Mouse (Mus musculus) forebrain, embryonic 11.5 days (tissue): ENCODE results near the gene Tnpo1. TPM values are rescaled to one million over a fixed set of nuclear protein-coding genes. Genes with fewer than 3 reads are reported as not detected.

ENCODE experiments used
- ATAC-seq: fragments of 200-750 bp; cut with Nextera tagmentation; replicated peaks from 2 replicates; pipeline ENCODE4 v1.8.0; 2017; ENCODE audit warnings: moderate TSS enrichment; ENCODE audit not compliant: low FRiP score
- DNase-seq: peaks from one replicate; pipeline ENCODE4 v3.0.0-alpha.2; 2017; ENCODE audit warnings: low spot score
- H3K27ac ChIP-seq: fragments of 300-500 bp; sonication (generic); 2 replicates; pipeline ENCODE4 v1.5.1; 2014; ENCODE audit warnings: low read depth, low read length
- H3K27me3 ChIP-seq: fragments of 300-500 bp; sonication (generic); 2 replicates; pipeline ENCODE4 v1.6.1; 2014; ENCODE audit warnings: mild to moderate bottlenecking, low read length, mixed read lengths; ENCODE audit not compliant: control insufficient read depth, insufficient read depth
- H3K36me3 ChIP-seq: fragments of 300-500 bp; sonication (generic); 2 replicates; pipeline ENCODE4 v1.6.1; 2014; ENCODE audit warnings: mild to moderate bottlenecking, low read length, moderate library complexity, mixed read lengths; ENCODE audit not compliant: control insufficient read depth, insufficient read depth
- H3K4me1 ChIP-seq: fragments of 300-500 bp; sonication (generic); replicated peaks from 2 replicates; pipeline ENCODE4 v1.6.1; 2014; ENCODE audit warnings: low read length, mixed read lengths; ENCODE audit not compliant: control insufficient read depth, insufficient read depth
- H3K4me2 ChIP-seq: fragments of 300-500 bp; sonication (generic); 2 replicates; pipeline ENCODE4 v1.6.1; 2014; ENCODE audit warnings: low read depth, mild to moderate bottlenecking, low read length, moderate library complexity, mixed read lengths; ENCODE audit not compliant: severe bottlenecking
- H3K4me3 ChIP-seq: fragments of 300-500 bp; sonication (generic); 2 replicates; pipeline ENCODE4 v1.5.1; 2014; ENCODE audit warnings: low read depth, low read length
- H3K9ac ChIP-seq: fragments of 300-500 bp; sonication (generic); 2 replicates; pipeline ENCODE4 v1.6.1; 2014; ENCODE audit warnings: low read length
- H3K9me3 ChIP-seq: fragments of 300-500 bp; sonication (generic); 2 replicates; pipeline ENCODE4 v1.6.1; 2016; ENCODE audit warnings: low read length, mixed read lengths; ENCODE audit not compliant: control insufficient read depth
- WGBS: fragments of 180-500 bp; shearing (Covaris S2); extraction: QIAGEN DNeasy Blood & Tissue Kit; methylation state at CpG from one replicate; pipeline ENCODE4 v1.1.7; 2014; 5-methylcytosine and 5-hydroxymethylcytosine counted together
- polyA plus RNA-seq: library from polyadenylated mRNA; unstranded; fragments of >200 nt; fragmentation: Nextera tagmentation; extraction: Ambion mirVana; gene quantifications from 2 replicates; pipeline ENCODE4 v1.2.1, GENCODE M21; 2014

The Tnpo1 gene
- polyA plus RNA-seq, 1 experiment from 2014 or later = 60.2 TPM

DNA sequence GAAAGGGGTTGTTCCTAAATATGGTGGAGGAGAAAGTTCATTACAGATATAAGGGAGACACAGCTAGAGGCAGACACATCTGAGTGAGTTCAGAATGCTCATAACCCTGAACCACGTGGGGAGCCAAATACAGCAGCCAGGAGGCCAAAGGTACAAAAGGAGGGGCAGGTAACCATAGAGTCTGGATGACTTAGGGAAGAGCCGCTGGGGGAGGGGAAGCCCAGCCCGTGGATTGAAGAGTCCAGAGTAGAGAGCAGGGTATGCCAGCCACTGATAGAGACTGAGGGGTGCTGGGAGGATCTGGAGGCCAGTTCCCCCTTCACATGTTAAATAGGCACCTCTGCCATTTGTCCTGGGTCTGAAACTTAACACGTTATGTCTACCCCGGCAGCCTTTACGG lies 29.5 kb upstream of the Tnpo1 start:
- Histone ChIP-seq H3K4me2 (no peak overlapping the region), H3K27ac (no peak overlapping the region), H3K4me1 (no peaks in the 10 kb centered on the region), H3K36me3 (no peaks in the 10 kb centered on the region), H3K4me3 (no peak overlapping the region), H3K27me3 (no peaks in the 10 kb centered on the region), H3K9me3 (no peaks in the 10 kb centered on the region), H3K9ac (no peak overlapping the region)
- DNase-seq (no peak), ATAC-seq (no peak)
- 69% methylated on average over 6 of the region's 6 CpGs for WGBS

DNA sequence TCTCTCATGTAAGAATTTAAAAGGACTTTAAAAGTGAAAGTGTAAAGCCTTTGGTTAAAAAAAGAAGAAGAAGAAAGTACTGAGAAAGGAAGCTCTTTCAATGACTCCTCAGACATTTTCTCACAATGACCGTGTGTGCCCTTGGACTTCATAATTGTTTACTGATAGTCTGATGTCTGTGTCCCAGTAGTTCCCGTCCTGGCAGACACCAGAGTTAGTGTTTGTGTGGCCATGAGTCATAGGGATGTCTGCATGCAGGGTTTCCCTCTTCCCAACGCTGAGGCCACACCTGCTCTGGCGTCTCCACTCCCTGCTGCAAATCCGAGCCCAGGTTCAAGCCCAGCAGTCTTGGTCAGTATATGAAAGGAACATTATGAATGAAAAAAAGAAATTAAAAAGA lies 29.0 kb upstream of the Tnpo1 start:
- no peak overlapping the region for H3K9ac ChIP-seq
- ATAC-seq = no peak
- H3K27ac ChIP-seq = no peak overlapping the region
- H3K4me3 ChIP-seq = no peak overlapping the region
- DNase-seq = no peak
- no peak overlapping the region for H3K4me2 ChIP-seq
- no peaks in the 10 kb centered on the region for H3K36me3 ChIP-seq
- no peaks in the 10 kb centered on the region for H3K4me1 ChIP-seq
- H3K9me3 ChIP-seq = no peaks in the 10 kb centered on the region
- WGBS = 64% methylated on average over 5 of the region's 5 CpGs
- H3K27me3 ChIP-seq = no peaks in the 10 kb centered on the region

DNA sequence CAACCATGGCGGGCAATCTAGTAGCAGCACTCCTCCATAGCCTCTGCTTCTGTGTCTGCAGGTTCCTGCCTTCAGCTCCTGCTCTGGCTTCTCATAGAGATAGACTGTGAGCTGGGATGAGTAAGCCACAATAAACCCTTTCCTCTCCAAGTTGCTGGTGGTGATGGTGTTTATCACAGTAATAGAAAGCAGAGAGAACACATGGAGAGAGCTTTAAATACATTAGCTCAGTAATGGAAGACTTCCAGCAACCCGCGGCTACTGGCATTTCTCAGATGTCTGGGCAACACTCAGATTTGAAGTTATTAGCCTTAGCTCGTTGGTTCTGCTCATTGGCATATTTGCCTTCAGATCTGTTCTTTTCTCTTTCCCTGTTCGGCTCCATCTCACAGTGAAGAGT lies 27.6 kb upstream of the Tnpo1 start:
- H3K36me3 ChIP-seq = no peaks in the 10 kb centered on the region
- H3K27ac ChIP-seq = no peak overlapping the region
- DNase-seq (no peak), ATAC-seq (no peak)
- no peak overlapping the region for H3K9ac ChIP-seq
- no peaks in the 10 kb centered on the region for H3K4me1 ChIP-seq
- no peaks in the 10 kb centered on the region for H3K27me3 ChIP-seq
- no peaks in the 10 kb centered on the region for H3K9me3 ChIP-seq
- no peak overlapping the region for H3K4me2 ChIP-seq
- no peak overlapping the region for H3K4me3 ChIP-seq
- 86% methylated on average over 5 of the region's 5 CpGs for WGBS

DNA sequence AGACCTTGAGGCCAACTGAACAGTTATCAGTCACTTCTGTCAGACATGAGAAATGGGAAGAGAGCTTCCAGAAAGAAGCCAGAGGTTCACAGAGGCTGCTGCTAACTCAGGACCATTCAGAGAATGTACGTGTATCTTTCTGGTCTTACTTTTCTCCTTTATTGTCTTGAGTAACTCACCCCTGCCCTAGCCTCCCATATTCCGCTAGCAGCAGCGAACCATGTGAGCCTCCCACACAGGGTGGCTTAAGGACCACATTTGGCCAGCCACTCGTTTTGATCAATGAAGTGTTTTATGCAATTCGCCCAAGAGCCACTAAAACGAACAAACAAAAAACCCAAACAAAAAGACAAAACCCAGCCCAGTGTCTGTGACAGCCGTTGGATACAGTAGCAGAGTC lies 25.8 kb upstream of the Tnpo1 start:
- ATAC-seq = no peak
- WGBS = 71% methylated on average over 7 of the region's 7 CpGs
- Histone ChIP-seq H3K27ac (no peak overlapping the region), H3K4me2 (no peak overlapping the region), H3K27me3 (no peaks in the 10 kb centered on the region), H3K36me3 (no peaks in the 10 kb centered on the region), H3K4me3 (no peak overlapping the region), H3K9me3 (no peaks in the 10 kb centered on the region), H3K4me1 (no peaks in the 10 kb centered on the region), H3K9ac (no peak overlapping the region)
- DNase-seq = no peak

DNA sequence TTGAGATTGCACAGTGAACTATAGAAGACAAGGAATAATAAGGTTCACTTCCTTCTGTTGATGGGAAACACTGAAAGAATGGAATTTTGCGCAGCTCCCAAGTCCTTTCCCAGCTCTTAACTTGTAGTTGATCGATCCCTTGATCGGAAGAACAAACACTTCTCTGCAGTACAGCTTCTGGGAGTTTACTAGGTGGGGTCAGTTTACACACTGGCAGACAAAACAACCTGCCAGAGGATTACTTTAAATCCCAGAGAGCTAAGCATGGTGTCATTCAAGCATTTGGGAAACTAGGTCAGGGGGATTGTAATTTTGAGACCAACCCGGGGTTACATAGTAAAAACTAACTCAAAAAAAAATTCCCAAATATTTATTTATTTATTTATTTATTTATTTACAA lies 22.0 kb upstream of the Tnpo1 start:
- Histone ChIP-seq H3K27me3 (no peaks in the 10 kb centered on the region), H3K4me1 (no peaks in the 10 kb centered on the region), H3K4me3 (no peak overlapping the region), H3K4me2 (no peak overlapping the region), H3K27ac (no peak overlapping the region), H3K36me3 (no peaks in the 10 kb centered on the region), H3K9me3 (no peaks in the 10 kb centered on the region), H3K9ac (no peak overlapping the region)
- WGBS = 35% methylated on average over 4 of the region's 4 CpGs
- ATAC-seq (no peak), DNase-seq (no peak)

DNA sequence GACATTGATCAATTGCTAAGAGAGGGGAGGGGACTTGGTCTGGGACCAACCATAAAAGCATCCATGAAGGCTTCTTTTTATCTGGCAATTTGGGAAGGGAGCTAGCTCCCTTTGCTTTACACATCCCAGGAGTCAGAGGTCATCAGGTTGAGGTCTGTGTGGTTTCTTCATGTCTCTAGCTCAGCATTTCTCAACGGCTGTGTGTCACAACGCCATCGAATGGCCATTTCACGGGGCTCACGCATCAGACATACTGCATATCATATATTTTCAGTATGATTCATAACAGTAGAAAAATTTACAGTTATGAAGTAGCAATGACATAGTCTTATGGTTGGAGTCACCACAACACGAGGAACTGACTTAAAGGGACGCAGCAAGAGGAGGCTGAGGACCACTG lies 20.2 kb upstream of the Tnpo1 start:
- Histone ChIP-seq H3K9ac (no peak overlapping the region), H3K4me2 (no peak overlapping the region), H3K4me1 (no peaks in the 10 kb centered on the region), H3K9me3 (no peaks in the 10 kb centered on the region), H3K36me3 (no peaks in the 10 kb centered on the region), H3K27me3 (no peaks in the 10 kb centered on the region), H3K4me3 (no peak overlapping the region), H3K27ac (no peak overlapping the region)
- no peak for DNase-seq
- no peak for ATAC-seq
- 91% methylated on average over 7 of the region's 7 CpGs for WGBS

DNA sequence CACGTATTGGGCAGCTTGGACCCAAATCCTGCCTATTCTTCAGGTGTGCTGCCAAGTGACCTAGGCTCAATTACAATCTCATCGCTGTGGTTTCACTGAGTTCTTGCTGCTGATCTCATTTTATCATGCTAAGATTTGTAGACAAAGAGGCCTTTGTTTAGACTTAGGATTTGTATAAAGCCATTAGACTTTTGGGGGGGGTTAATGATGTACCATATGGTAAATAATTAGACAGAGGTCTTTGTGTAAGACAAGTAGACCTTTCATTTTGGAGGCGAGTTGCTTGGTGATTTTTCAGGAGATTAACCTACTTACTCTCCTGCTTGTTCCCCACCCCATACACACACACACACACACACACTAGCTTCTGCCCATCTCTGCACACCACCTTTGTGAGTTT lies 19.7 kb upstream of the Tnpo1 start:
- WGBS = 33% methylated on average over 3 of the region's 3 CpGs
- DNase-seq = no peak
- H3K4me2 ChIP-seq = no peak overlapping the region

DNA sequence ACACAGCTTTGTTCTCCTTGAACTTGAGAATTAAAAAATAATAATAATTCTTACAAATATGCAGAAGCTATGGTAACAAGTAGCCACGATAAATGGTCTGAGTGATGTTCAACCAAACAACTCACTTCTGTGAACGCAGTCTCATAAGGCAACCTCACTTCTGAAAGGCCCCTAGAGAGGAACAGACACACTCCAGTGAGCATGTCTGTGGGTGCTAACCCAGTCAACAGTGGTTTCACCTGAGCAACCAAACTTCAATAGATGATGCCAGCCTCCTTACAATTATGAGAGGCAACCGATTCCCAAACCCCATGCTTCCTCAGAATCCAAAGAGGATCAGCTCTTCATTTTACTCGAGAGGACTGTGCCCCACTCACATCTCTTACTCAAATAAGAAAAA lies 19.2 kb upstream of the Tnpo1 start:
- H3K4me3 ChIP-seq = no peak overlapping the region
- DNase-seq (no peak), ATAC-seq (no peak)
- no peaks in the 10 kb centered on the region for H3K27me3 ChIP-seq
- H3K4me1 ChIP-seq = no peaks in the 10 kb centered on the region
- no peak overlapping the region for H3K9ac ChIP-seq
- H3K4me2 ChIP-seq = no peak overlapping the region
- WGBS = 91% methylated on average over 4 of the region's 4 CpGs
- H3K27ac ChIP-seq = no peak overlapping the region
- H3K36me3 ChIP-seq = no peaks in the 10 kb centered on the region
- H3K9me3 ChIP-seq = no peaks in the 10 kb centered on the region

More for the DNA sequence above, 19.7 kb upstream of the Tnpo1 start:
- no peak for ATAC-seq
- Histone ChIP-seq H3K27ac (no peak overlapping the region), H3K4me1 (no peaks in the 10 kb centered on the region), H3K4me3 (no peak overlapping the region), H3K9me3 (no peaks in the 10 kb centered on the region), H3K9ac (no peak overlapping the region), H3K36me3 (no peaks in the 10 kb centered on the region), H3K27me3 (no peaks in the 10 kb centered on the region)

DNA sequence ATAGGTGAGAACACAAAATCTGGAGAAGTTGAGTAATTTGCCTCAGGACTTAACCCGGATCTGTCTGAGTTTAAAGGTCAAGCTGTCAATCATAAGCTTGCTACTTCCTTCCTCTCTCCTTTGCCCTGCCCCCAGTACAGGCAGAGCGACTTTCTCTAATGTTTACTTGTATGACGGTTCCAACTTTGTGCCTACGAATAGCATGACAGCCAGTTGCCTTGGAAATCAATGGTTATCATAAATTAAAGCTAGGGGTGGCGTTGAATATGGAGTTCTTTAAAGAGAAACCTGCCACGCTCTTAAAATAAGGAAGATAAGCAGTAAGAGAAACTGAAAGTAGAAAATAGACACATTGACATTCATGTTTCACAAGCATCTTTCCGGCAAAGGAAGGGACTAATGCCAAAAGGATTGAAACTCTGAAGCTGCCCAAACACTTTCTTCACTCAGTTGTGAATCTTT lies 18.5 kb upstream of the Tnpo1 start:
- H3K4me3 ChIP-seq = no peak overlapping the region
- H3K27me3 ChIP-seq = no peaks in the 10 kb centered on the region
- H3K9me3 ChIP-seq = no peaks in the 10 kb centered on the region
- H3K9ac ChIP-seq = no peak overlapping the region
- no peak overlapping the region for H3K27ac ChIP-seq
- H3K36me3 ChIP-seq = no peaks in the 10 kb centered on the region
- ATAC-seq (no peak), DNase-seq (no peak)
- no peak overlapping the region for H3K4me2 ChIP-seq
- whole genome bisulfite sequencing = 89% methylated on average over 7 of the region's 7 CpGs
- H3K4me1 ChIP-seq = no peaks in the 10 kb centered on the region
